Mouse (Mus musculus): ENCODE data around the gene Chn1. TPM values are rescaled to one million over a fixed set of nuclear protein-coding genes. Genes with fewer than 3 reads are reported as not detected.

Gene Chn1
- polyA plus RNA-seq, 1 experiment from 2014 or later: 30.4 TPM

DNA sequence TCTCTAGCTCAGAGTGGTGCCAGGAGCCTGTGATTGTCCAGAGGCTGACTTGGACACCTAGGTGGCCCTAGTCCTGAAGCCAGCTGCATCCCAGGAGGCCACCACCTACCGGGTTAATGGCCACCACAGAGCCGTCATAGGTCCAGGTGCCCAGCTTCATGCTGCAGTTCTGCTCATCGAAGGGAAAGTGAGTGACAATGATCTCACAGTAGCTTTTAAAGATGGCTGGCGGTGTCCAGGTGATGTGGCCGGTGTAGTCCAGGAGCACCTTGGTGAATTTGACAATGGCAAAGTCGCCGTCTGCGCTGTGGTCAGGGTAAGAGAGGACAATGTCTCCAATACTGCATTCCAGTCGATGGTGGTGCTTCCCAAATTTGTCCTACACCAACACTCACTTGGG, 203.8 kb downstream of the Chn1 start:
- ATAC-seq (ENCODE audit: insufficient number of reproducible peaks, insufficient read depth, low FRiP score, low read depth): no peak
- H3K27ac ChIP-seq (replicated peaks in 1 of 2; ENCODE audit: control insufficient read depth in 1 of 2, insufficient read depth in 1 of 2, low read depth in 2 of 2, low read length in 2 of 2): no peak overlapping the region
- H3K36me3 ChIP-seq (ENCODE audit: control insufficient read depth, insufficient read depth, low read length): no peaks in the 10 kb centered on the region
- no peak overlapping the region for H3K9ac ChIP-seq (ENCODE audit: low read length)
- H3K9me3 ChIP-seq (ENCODE audit: control insufficient read depth, low read length): no peaks in the 10 kb centered on the region
- WGBS: 87% methylated on average over 9 of the region's 9 CpGs
- H3K4me3 ChIP-seq (ENCODE audit: control insufficient read depth in 1 of 2, insufficient read depth in 1 of 2, low read depth in 1 of 2, low read length in 2 of 2): no peak overlapping the region
- H3K4me2 ChIP-seq (ENCODE audit: low read length): no peak overlapping the region
- H3K27me3 ChIP-seq (ENCODE audit: control insufficient read depth, insufficient read depth, low read length): no peaks in the 10 kb centered on the region; the same call in 1 of the 2 replicates
- no peaks in the 10 kb centered on the region; a peak in 1 of 4 replicates for H3K4me1 ChIP-seq (ENCODE audit: control insufficient read depth in 2 of 2, insufficient read depth in 2 of 2, low read length in 2 of 2)

DNA sequence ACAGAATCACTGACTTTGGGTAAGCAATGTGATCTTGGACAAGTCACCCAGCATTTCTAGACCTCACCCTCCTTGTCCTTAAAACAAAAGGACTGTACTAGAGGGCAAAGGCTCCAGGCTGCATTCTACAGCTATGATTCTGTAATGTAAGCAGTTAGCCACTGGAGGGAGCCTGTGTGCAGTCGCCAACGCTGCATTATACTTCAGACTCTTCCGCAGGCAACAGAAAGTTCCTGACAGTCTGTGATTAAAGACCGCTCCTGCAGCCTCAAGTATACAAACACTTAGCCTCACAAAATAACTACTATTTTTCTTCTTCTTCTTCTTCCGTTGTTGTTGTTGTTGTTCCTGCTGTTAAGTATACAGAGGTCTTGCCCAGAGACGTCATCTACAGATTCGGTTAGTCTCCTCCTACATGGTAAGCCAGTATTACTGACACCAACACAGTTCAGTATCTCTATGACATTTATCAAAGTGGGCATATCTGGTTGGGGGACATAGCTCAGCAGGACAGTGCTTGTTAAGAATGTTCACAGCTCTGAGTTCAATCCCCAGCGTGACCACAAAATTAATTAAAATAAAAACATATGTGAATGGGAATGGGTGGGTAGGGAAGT, 208.0 kb downstream of the Chn1 start:
- Histone ChIP-seq H3K27me3 (ENCODE audit: control insufficient read depth, insufficient read depth, low read length) (no peaks in the 10 kb centered on the region; the same call in 1 of the 2 replicates), H3K4me3 (ENCODE audit: control insufficient read depth in 1 of 2, insufficient read depth in 1 of 2, low read depth in 1 of 2, low read length in 2 of 2) (peak overlapping the region in 1 of 2 experiments; percentile 30; a peak in 1 of 4 replicates), H3K27ac (replicated peaks in 1 of 2; ENCODE audit: control insufficient read depth in 1 of 2, insufficient read depth in 1 of 2, low read depth in 2 of 2, low read length in 2 of 2) (no peak overlapping the region), H3K9ac (ENCODE audit: low read length) (peak overlapping the region; percentile 28; the same call in 1 of the 2 replicates), H3K4me2 (ENCODE audit: low read length) (peak overlapping the region; percentile 66), H3K9me3 (ENCODE audit: control insufficient read depth, low read length) (no peaks in the 10 kb centered on the region), H3K36me3 (ENCODE audit: control insufficient read depth, insufficient read depth, low read length) (no peaks in the 10 kb centered on the region), H3K4me1 (ENCODE audit: control insufficient read depth in 2 of 2, insufficient read depth in 2 of 2, low read length in 2 of 2) (no peaks in the 10 kb centered on the region)
- WGBS: 16% methylated on average over 8 of the region's 8 CpGs
- ATAC-seq (ENCODE audit: insufficient number of reproducible peaks, insufficient read depth, low FRiP score, low read depth): no peak

DNA sequence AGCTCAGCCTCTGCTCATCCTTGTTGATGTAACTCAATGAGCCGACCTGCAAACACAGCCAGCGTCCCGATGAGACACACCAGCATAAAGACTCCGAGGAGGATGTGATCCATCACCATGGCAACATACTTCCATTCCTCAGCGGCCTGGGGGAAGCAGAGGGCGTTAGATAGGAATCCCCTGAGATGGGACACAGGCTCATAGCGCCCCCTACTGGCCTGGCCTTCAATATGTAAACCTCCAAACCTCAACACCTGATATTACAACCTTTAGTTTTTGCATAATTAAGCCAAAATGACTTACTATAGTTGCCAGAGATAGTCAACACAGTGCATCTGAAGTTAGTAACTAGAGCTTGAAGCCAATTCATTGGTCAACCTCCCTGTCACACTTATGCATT, 209.0 kb downstream of the Chn1 start:
- no peaks in the 10 kb centered on the region; the same call in 1 of the 2 replicates for H3K27me3 ChIP-seq (ENCODE audit: control insufficient read depth, insufficient read depth, low read length)
- no peak overlapping the region for H3K4me2 ChIP-seq (ENCODE audit: low read length)
- no peak overlapping the region for H3K27ac ChIP-seq (replicated peaks in 1 of 2; ENCODE audit: control insufficient read depth in 1 of 2, insufficient read depth in 1 of 2, low read depth in 2 of 2, low read length in 2 of 2)
- no peaks in the 10 kb centered on the region for H3K9me3 ChIP-seq (ENCODE audit: control insufficient read depth, low read length)
- no peaks in the 10 kb centered on the region for H3K36me3 ChIP-seq (ENCODE audit: control insufficient read depth, insufficient read depth, low read length)
- H3K4me1 ChIP-seq (ENCODE audit: control insufficient read depth in 2 of 2, insufficient read depth in 2 of 2, low read length in 2 of 2): peaks cover 5 to 8% of the 10 kb centered on the region in 2 experiments; a peak in 3 of 4 replicates
- H3K9ac ChIP-seq (ENCODE audit: low read length): no peak overlapping the region
- no peak overlapping the region for H3K4me3 ChIP-seq (ENCODE audit: control insufficient read depth in 1 of 2, insufficient read depth in 1 of 2, low read depth in 1 of 2, low read length in 2 of 2)
- 22% methylated on average over 7 of the region's 7 CpGs for WGBS
- ATAC-seq (ENCODE audit: insufficient number of reproducible peaks, insufficient read depth, low FRiP score, low read depth): no peak

DNA sequence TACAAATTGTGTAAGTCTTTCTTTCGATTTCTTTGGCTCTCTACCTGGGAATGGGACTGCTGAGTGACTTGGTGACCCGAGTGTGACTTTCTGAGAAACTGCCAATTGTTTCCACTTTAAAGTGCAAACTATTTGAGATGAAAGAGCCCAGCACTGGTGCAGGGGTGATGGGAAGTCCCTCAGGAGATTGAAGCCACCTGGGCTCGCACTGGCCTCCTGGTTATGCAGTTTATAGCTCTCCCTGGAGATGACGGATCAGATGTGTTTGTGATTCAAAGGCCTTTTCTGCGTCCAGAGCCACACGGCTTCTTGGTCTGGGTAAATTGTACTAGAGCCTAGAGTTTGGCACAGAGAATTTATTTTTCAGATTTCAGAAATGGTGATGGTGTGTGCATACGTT, 211.5 kb downstream of the Chn1 start:
- no peak overlapping the region for H3K4me3 ChIP-seq (ENCODE audit: control insufficient read depth in 1 of 2, insufficient read depth in 1 of 2, low read depth in 1 of 2, low read length in 2 of 2)
- H3K27me3 ChIP-seq (ENCODE audit: control insufficient read depth, insufficient read depth, low read length): no peaks in the 10 kb centered on the region
- no peak overlapping the region for H3K4me2 ChIP-seq (ENCODE audit: low read length)
- H3K36me3 ChIP-seq (ENCODE audit: control insufficient read depth, insufficient read depth, low read length): no peaks in the 10 kb centered on the region
- no peak overlapping the region for H3K9ac ChIP-seq (ENCODE audit: low read length)
- 66% methylated on average over 7 of the region's 7 CpGs for WGBS
- no peaks in the 10 kb centered on the region for H3K9me3 ChIP-seq (ENCODE audit: control insufficient read depth, low read length)
- peaks cover 5 to 11% of the 10 kb centered on the region in 2 experiments; a peak in 3 of 4 replicates for H3K4me1 ChIP-seq (ENCODE audit: control insufficient read depth in 2 of 2, insufficient read depth in 2 of 2, low read length in 2 of 2)
- no peak overlapping the region for H3K27ac ChIP-seq (replicated peaks in 1 of 2; ENCODE audit: control insufficient read depth in 1 of 2, insufficient read depth in 1 of 2, low read depth in 2 of 2, low read length in 2 of 2)
- ATAC-seq (ENCODE audit: insufficient number of reproducible peaks, insufficient read depth, low FRiP score, low read depth): no peak

DNA sequence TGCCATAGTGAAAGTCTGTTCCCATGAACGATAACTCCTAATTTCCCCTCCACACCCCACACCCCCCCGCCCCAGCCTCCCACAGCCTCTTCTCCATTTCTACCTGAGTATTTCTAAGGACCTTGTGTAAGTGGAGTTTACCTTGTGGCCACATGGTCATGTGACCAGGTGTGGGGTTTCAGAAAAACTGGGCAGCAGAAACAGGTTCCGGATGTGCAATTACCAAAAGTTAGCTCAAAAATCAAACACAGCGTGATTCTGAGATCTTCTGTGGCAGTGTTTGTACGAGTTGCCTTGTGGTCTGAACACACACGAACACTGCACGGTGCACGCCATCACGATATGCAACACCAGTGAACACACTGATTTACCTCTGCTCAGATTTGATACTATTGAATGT, 212.5 kb downstream of the Chn1 start:
- H3K9me3 ChIP-seq (ENCODE audit: control insufficient read depth, low read length): no peaks in the 10 kb centered on the region
- no peak overlapping the region for H3K9ac ChIP-seq (ENCODE audit: low read length)
- no peak for ATAC-seq (ENCODE audit: insufficient number of reproducible peaks, insufficient read depth, low FRiP score, low read depth)
- no peak overlapping the region for H3K4me3 ChIP-seq (ENCODE audit: control insufficient read depth in 1 of 2, insufficient read depth in 1 of 2, low read depth in 1 of 2, low read length in 2 of 2)
- peaks cover 5 to 11% of the 10 kb centered on the region in 2 experiments; a peak in 3 of 4 replicates for H3K4me1 ChIP-seq (ENCODE audit: control insufficient read depth in 2 of 2, insufficient read depth in 2 of 2, low read length in 2 of 2)
- H3K4me2 ChIP-seq (ENCODE audit: low read length): no peak overlapping the region
- no peaks in the 10 kb centered on the region for H3K27me3 ChIP-seq (ENCODE audit: control insufficient read depth, insufficient read depth, low read length)
- H3K36me3 ChIP-seq (ENCODE audit: control insufficient read depth, insufficient read depth, low read length): no peaks in the 10 kb centered on the region
- 92% methylated on average over 9 of the region's 9 CpGs for WGBS
- no peak overlapping the region for H3K27ac ChIP-seq (replicated peaks in 1 of 2; ENCODE audit: control insufficient read depth in 1 of 2, insufficient read depth in 1 of 2, low read depth in 2 of 2, low read length in 2 of 2)

DNA sequence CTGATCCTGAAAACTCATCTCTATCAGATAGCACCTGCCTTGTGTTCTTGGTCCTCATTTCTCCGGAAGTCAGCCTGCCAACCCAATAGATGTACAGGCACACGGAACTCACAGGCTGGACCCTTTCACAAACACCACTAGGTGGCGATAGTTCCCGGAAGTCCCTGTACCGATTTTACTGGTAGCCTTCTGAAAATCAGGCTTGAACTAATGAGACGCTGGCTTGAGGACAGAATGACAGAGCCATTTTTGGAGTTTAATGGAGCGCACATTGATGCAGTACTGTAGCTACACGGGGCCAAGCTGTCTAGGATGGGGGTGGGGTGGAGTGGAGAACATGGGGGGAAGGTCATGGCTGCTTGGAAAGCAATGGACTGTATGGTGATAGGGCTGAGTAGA, 213.5 kb downstream of the Chn1 start:
- peak overlapping the region; percentile 78 for H3K4me2 ChIP-seq (ENCODE audit: low read length)
- no peaks in the 10 kb centered on the region for H3K9me3 ChIP-seq (ENCODE audit: control insufficient read depth, low read length)
- H3K9ac ChIP-seq (ENCODE audit: low read length): peak overlapping the region; percentile 46; the same call in 1 of the 2 replicates
- WGBS: 5% methylated on average over 8 of the region's 8 CpGs
- ATAC-seq (ENCODE audit: insufficient number of reproducible peaks, insufficient read depth, low FRiP score, low read depth): no peak
- H3K27me3 ChIP-seq (ENCODE audit: control insufficient read depth, insufficient read depth, low read length): no peaks in the 10 kb centered on the region
- H3K4me1 ChIP-seq (ENCODE audit: control insufficient read depth in 2 of 2, insufficient read depth in 2 of 2, low read length in 2 of 2): peaks cover 5 to 11% of the 10 kb centered on the region in 2 experiments; a peak in 3 of 4 replicates
- peak overlapping the region; percentile 24 to 43 for H3K4me3 ChIP-seq (ENCODE audit: control insufficient read depth in 1 of 2, insufficient read depth in 1 of 2, low read depth in 1 of 2, low read length in 2 of 2)
- H3K27ac ChIP-seq (replicated peaks in 1 of 2; ENCODE audit: control insufficient read depth in 1 of 2, insufficient read depth in 1 of 2, low read depth in 2 of 2, low read length in 2 of 2): no peak overlapping the region
- no peaks in the 10 kb centered on the region for H3K36me3 ChIP-seq (ENCODE audit: control insufficient read depth, insufficient read depth, low read length)

DNA sequence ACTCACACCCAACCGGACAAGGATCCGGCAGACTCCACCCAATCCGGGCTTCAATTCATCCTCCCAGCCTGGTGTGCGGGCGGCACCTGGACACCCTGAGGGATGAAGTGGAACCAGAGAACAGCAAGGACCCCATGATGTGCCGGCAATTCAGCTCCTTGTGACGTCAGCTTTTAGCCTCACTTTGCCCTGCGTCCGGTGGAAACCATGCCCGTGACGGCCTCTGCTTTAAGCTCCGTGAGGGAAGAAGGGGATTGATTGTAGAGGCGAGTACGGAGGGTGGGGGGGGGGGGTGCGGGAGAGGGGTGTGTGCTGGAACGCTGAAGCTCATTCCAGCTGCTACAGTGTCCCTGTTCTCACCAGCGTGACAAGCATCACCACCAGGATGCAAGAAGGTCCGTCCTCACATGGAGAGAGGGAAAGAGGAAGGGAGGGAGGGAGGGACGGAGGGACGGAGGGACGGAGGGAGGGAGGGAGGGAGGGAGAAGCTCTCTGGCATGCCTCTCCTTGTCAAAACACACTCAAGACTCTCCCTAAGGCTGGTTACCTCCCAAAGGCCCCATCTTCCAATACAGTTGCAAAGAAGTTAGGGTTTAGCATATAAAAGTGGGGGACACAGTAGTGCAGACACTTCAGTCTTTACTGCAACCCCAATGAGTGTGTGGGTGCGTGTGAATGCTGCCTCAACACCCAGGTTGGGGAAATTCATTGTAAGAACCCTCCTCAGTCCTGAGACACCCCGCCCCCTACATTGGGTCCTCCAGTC, 214.1 kb downstream of the Chn1 start:
- peak overlapping the region; percentile 39 to 43 for H3K4me3 ChIP-seq (ENCODE audit: control insufficient read depth in 1 of 2, insufficient read depth in 1 of 2, low read depth in 1 of 2, low read length in 2 of 2)
- H3K9ac ChIP-seq (ENCODE audit: low read length): peak overlapping the region; percentile 54
- 1% methylated on average over 23 of the region's 23 CpGs for WGBS
- H3K4me2 ChIP-seq (ENCODE audit: low read length): peak overlapping the region; percentile 78
- H3K9me3 ChIP-seq (ENCODE audit: control insufficient read depth, low read length): no peaks in the 10 kb centered on the region
- ATAC-seq (ENCODE audit: insufficient number of reproducible peaks, insufficient read depth, low FRiP score, low read depth): no peak
- H3K36me3 ChIP-seq (ENCODE audit: control insufficient read depth, insufficient read depth, low read length): no peaks in the 10 kb centered on the region
- H3K4me1 ChIP-seq (ENCODE audit: control insufficient read depth in 2 of 2, insufficient read depth in 2 of 2, low read length in 2 of 2): peaks cover 5 to 11% of the 10 kb centered on the region in 2 experiments; a peak in 3 of 4 replicates
- H3K27ac ChIP-seq (replicated peaks in 1 of 2; ENCODE audit: control insufficient read depth in 1 of 2, insufficient read depth in 1 of 2, low read depth in 2 of 2, low read length in 2 of 2): no peak overlapping the region
- H3K27me3 ChIP-seq (ENCODE audit: control insufficient read depth, insufficient read depth, low read length): no peaks in the 10 kb centered on the region
